In genomic region chr11:59661005-59661404, GRCm38 (mm10) we compare ENCODE assay signal across 8 mouse cellular contexts. TPM values are rescaled to one million over a fixed set of nuclear protein-coding genes. Genes with fewer than 3 reads are reported as not detected.
A peak's percentile ranks its signal among the peaks of the same experiment; 100 is the strongest.
DNase-seq lines count a peak whose midpoint lies in the region; ATAC-seq and TF ChIP-seq lines count a peak whose summit lies in the region.

Mprip (plus strand) TSS chr11:59661305.

- H3K9ac ChIP-seq in midbrain, embryonic 11.5 days (ENCODE audit: low read length), result peak within 1 kb of the TSS; percentile 66

- no peak for TF ChIP-seq CTCF in testis, adult 2 months (IDR thresholded peaks at IDR 0.05; ENCODE audit: control insufficient read depth, insufficient read depth, insufficient replicate concordance, low read depth, low read length)

- H3K4me2 ChIP-seq in midbrain, embryonic 11.5 days, result peak within 1 kb of the TSS; percentile 61

- no peaks in the 10 kb centered on the region for H3K36me3 ChIP-seq in testis, adult 2 months (ENCODE audit: control insufficient read depth, insufficient read depth, low read length)
- H3K36me3 ChIP-seq in midbrain, embryonic 11.5 days (ENCODE audit: control insufficient read depth, insufficient read depth, low read length), result no peaks in the 10 kb centered on the region

- ATAC-seq in erythroblast, adult 5-6 weeks (replicated peaks; ENCODE audit: low FRiP score, poor library complexity, severe bottlenecking), result no peak
- no peak for ATAC-seq in midbrain, embryonic 11.5 days (ENCODE audit: low FRiP score)

- TF ChIP-seq POLR2A in testis, adult 2 months (IDR thresholded peaks at IDR 0.05; ENCODE audit: control insufficient read depth, low read depth, low read length), result no peak

- H3K4me1 ChIP-seq in testis, adult 2 months (ENCODE audit: control insufficient read depth, insufficient read depth, low read length), result peaks cover 17% of the 10 kb centered on the region
- H3K4me1 ChIP-seq in midbrain, embryonic 11.5 days (ENCODE audit: control insufficient read depth, insufficient read depth, low read length), result peaks cover 21% of the 10 kb centered on the region

- H3K27me3 ChIP-seq in testis, adult 2 months (ENCODE audit: control insufficient read depth, insufficient read depth, low read length), result no peaks in the 10 kb centered on the region
- no peaks in the 10 kb centered on the region for H3K27me3 ChIP-seq in midbrain, embryonic 11.5 days (ENCODE audit: control insufficient read depth, insufficient read depth, low read length)

- no peak for DNase-seq in testis, postnatal 10 days (ENCODE audit: low spot score)
- DNase-seq in heart, postnatal 10 days, result no peak
- DNase-seq in large intestine, adult 2 months (ENCODE audit: low read depth, low spot score), result no peak
- no peak for DNase-seq in midbrain, embryonic 11.5 days (ENCODE audit: low spot score, missing footprints)
- DNase-seq in urinary bladder, postnatal 4 days (ENCODE audit: low spot score in 2 of 2), result no peak
- DNase-seq in yolk sac, embryonic 10.5 days (ENCODE audit: low spot score), result no peak

- peak within 1 kb of the TSS; percentile 82 for H3K4me3 ChIP-seq in testis, adult 2 months (ENCODE audit: control insufficient read depth, low read depth, low read length)
- H3K4me3 ChIP-seq in midbrain, embryonic 11.5 days (ENCODE audit: low read depth, low read length), result peak within 1 kb of the TSS; percentile 83

- no peaks in the 10 kb centered on the region for H3K9me3 ChIP-seq in midbrain, embryonic 11.5 days (ENCODE audit: control insufficient read depth, low read length)

- H3K27ac ChIP-seq in testis, adult 2 months (ENCODE audit: control insufficient read depth, insufficient read depth, low read depth, low read length), result peak within 1 kb of the TSS; percentile 83
- H3K27ac ChIP-seq in midbrain, embryonic 11.5 days (ENCODE audit: low read depth, low read length), result peak within 1 kb of the TSS; percentile 6; the same call in 1 of the 2 replicates

- intact Hi-C loops in heart, postnatal 10 days (cut with DNase I), result loop anchor here (5.0 kb wide), 1 partner anchor 71 kb away; no protein-coding TSS in a partner anchor

- 84% methylated on average over 3 of the region's 3 CpGs for WGBS in large intestine, adult 2 months
- 65% methylated on average over 3 of the region's 3 CpGs for WGBS in midbrain, embryonic 11.5 days

RNA-seq across cellular contexts. Expression of gene Mprip, which starts in this region (rescaled TPM):
- 237 and 246 TPM in 2 replicates for polyA plus RNA-seq in testis, adult 2 months (2012; rRNA removed)
- total RNA-seq in erythroblast, adult 5-6 weeks (2015; ENCODE audit: low replicate concordance), result 5.6 and 20.9 TPM in 2 replicates
- total RNA-seq in erythroblast, adult 5-6 weeks (2017; ENCODE audit: low replicate concordance), result 10.6 and 21.7 TPM in 2 replicates
- 100 to 1,000 TPM; 210 to 229 TPM for total RNA-seq in heart, postnatal 10 days (2021)
- polyA plus RNA-seq in large intestine, adult 2 months (2012; rRNA removed), result 59.1 and 72.2 TPM in 2 replicates
- polyA plus RNA-seq in midbrain, embryonic 11.5 days (2014; fragmentation: Nextera tagmentation; extraction: Ambion mirVana), result 55.9 and 69.5 TPM in 2 replicates

Comparison
In these comparisons a context has a peak if more than half of its experiments do, and no peak if none do; other contexts are left out.
1. RNA of gene Mprip (total RNA-seq): 210 to 229 TPM in heart, postnatal 10 days; 5.6 to 21.7 TPM in erythroblast, adult 5-6 weeks; every median in the first group is over 4 times any median in the second.